Mouse (Mus musculus) frontal cortex, postnatal 14 days (tissue): ENCODE measurements around the gene Sh3pxd2b.
A peak's percentile ranks its signal among the peaks of the same experiment; 100 is the strongest.

Source experiments
- DNase-seq, 2 experiments: peaks; one replicate each; pipeline ENCODE4 v3.0.0; 2022; ENCODE audit warnings: low spot score in 2 of 2

Sh3pxd2b gene

DNA sequence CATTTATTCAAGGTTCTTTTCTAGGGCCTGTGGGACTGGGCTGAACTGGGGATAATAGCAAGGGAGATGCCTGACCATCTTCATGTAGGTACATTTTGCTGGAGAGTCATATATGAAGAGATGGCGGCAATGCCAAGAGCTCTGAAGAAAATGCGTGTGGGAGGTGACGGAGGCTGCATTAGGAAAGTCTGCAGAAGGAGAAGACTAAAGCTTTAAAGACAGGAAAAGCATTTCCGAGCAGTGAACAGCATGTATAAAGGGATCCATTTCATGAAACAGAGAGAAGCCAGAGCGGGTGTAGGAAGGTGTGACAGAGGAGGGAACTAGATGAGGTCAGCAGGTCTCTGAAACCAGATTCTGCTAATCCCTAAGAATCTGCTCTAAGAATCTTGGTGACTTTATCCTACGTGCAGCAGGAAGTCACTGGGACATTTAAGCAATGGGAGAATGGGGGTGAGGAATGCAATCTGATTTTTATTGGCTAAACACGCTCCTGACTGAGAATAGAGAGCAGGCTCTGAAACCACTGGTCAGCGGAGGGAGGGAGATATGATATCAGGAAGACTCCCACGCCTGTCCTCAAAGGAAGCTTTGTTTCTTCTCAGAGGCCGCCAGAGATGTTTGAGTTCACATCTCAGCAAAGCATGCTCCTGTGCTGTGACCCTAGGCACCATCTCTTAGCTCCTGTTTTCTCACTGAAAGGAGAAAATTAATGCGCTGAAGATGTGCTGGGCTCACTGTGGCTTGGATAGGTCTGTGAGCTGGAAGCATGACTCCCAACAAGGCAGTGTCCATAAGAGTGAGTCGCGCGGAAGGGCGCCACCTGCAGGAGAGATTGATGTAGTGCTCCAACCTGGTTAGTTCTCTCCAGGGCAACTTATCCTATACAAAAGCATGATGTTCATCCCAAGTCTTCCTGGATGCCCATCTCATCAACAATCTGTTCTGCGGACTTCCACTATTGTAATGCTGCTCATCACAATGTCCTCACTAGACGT, 6.8 kb upstream of the Sh3pxd2b start:
- DNase-seq = no peak

- no peak for DNase-seq
These were observed 4.8 kb upstream of the Sh3pxd2b start for GRCm38 (mm10) chr11:32342770-32343191.

DNA sequence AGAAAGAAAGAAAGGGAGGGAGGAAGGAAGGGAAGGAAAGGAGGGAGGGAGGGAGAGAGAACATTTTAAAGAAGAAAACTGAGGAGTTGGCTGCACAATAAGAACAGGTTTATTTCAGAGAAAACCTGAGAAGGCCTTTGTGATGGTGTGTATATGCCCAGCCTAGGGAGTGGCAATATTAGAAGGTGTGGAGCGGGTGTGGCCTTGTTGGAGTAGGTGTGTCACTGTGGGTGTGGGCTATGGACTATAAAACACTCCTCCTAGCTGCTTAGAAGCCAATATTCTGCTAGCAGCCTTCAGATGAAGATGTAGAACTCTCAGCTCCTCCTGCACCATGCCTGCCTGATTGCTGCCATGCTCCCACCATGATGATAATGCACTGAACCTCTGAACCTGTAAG, 4.3 kb upstream of the Sh3pxd2b start:
- DNase-seq = no peak

GRCm38 (mm10) chr11:32345504-32346297, 1.9 kb upstream of the Sh3pxd2b start:
- DNase-seq = no peak

- no peak for DNase-seq
These were observed 385 bp upstream of the Sh3pxd2b start for GRCm38 (mm10) chr11:32347264-32347606.

DNA sequence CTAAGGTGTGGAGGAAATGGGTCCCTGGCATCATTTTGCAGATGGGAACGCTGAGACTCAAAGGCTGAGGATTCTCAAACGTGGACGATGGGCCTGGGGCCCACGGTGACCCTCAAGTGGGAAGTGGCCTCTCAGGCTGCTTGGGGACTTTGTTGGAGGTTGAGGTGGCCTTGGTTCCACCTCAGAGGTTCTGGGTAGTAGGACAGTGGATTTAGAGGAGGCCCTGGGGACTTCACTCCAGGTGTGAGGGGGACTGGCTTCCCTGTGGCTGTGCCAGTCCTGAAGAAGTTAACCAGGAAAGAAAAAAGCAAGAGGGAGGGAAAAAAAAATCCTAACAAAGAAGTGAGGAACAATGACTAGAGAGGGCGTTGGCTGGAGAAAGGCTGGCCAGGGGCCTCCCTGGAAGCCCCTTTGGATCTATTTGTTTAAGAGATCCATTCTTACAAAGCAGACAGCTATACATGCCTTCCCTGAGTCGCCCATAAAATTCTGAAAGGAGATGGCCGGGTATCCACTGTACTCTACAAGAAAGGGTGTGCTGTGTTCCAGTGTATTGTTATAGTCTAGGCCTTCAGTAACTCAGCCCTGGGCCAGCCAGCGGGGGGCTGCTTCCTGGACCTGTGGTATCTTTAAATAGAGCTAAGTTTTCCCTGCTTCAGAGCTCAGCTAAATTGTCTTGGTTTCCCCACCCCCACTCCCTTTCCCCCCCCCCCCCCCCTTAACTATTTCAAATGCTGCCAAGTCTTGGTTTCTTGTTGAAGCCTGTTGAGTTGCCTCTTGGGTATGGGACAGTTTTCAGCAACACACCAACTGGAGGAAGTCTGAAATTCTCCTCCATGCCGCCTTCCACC, 1.0 kb downstream of the Sh3pxd2b start:
- DNase-seq = no peak

DNA sequence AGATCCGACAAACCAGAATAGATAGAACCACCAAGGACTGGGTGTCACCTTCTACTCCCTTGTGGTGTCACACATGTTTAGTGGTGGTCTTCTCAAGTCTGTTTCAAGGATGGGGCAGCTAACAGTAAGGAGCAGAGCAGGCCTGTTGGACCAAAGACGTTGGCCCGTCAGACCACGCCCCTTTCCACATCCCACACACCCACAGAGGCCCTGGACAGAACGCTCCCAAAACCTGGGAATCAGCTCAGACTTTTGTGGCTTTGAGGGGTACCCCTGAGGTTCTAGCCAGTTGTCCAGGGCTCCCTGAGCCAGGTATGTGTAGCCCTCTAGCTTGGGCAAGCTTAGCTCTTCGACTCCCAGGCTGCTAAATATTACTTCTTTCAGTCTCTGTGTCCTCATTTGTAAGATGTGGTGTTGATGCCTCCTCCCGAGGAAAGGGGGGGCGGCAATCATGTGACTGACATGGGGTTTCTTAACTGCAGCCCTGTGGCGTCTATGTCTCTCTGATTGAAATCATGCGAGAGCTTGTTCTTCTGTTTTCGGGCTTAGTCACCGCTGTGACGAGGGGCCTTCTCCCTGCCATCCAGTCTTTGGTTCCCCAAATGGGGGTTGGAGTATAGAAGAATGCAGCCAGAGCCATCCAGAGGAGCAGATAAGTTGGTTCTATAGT, 1.8 kb downstream of the Sh3pxd2b start:
- DNase-seq = no peak

DNA sequence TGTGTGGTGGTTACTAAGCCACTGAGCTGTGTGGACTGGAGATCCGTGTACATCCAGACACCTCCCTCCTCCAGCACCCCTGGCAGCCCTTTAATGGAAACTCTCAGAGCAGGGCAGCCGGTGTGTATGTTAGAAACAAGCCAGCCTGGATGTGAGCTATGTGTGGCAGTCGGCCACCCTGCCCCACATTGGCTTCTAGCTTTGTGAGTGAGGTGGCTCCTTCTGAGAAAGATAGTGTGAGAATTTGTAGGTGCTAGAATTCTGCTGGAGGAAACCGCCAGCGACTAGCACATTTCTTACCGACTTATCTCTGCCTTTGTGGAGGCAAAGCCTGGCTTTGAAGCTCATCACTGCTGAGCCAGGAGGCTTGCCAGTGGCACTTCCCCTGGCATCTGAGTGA, 5.3 kb downstream of the Sh3pxd2b start:
- DNase-seq = no peak

DNA sequence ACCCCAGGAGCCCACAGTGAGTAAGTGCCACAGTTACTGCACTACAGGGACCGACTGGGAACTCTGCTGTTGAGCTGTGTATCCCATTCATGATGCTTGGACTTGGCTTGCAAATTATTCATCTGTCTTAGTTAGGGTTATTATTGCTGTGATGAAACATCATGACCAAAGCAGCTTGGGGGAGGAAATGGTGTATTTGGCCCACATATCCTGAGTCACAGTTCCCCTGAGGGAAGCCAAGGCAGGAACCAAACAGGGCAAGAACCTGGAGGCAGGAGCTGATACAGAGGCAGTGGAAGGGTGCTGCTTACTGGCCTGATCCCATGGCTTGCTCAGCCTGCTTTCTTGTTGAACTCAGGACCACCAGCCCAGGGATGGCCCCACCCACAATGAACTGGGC, 7.8 kb downstream of the Sh3pxd2b start:
- DNase-seq = no peak

DNA sequence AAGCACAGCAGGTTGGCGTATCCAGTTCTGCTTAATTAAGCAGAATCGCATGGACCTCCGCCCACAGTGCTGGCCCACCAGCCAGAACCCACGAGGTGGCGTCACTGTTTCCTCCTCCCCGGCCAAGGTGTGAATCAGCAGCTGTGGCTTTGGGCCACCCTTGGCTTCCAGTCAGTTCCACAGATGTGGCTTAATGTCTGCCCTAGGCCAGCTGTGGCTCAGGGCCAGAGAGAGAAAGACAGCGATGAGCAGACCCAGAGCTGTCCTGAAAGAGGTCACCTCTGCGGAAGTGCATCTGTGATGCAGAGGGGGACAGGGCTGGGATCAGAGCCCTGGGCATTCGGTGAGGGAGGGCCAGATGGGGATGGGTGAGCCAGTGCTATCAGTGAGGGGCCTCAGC, 10.1 kb downstream of the Sh3pxd2b start:
- no peak for DNase-seq

DNA sequence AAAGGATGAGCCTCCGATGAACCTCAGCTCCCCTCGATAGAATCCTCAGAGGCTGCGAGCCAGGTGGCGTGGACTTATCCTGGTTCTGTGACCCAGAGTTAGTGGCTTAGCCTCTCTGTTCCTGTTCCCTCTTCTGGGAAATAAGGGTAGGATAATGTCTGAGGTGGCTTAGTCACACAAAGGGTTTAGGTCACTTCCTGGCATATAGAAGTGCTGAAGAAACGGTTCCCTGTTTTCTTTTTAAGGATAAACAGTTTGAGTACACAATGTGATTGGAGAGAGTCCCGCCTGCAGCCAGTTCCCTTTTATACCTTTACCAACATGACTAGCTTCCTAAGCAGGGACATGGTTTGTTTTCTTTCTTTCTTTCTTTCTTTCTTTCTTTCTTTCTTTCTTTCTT, 10.8 kb downstream of the Sh3pxd2b start:
- no peak for DNase-seq

- DNase-seq = no peak
These were observed 11.9 kb downstream of the Sh3pxd2b start for GRCm38 (mm10) chr11:32359566-32359965.

DNA sequence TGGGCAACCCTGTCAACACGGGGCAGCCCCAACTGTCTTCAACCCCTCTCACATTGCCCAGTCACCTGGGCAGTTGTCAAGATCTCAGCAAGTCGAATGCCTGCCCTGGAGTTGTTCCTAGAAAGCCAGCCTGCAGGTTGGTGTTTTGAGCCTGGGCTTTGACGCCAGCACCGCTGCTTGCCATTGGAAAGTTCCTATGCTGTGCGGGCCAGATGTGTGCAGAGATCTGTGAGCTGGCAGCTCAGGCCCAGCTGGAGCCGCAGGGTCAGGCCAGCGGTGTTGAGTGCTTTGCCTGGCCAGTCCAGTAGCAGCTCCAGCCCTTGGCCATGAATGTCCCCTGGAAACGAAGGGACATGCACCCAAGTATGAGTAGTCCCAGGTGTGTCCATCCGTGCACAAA, 14.2 kb downstream of the Sh3pxd2b start:
- no peak for DNase-seq

DNA sequence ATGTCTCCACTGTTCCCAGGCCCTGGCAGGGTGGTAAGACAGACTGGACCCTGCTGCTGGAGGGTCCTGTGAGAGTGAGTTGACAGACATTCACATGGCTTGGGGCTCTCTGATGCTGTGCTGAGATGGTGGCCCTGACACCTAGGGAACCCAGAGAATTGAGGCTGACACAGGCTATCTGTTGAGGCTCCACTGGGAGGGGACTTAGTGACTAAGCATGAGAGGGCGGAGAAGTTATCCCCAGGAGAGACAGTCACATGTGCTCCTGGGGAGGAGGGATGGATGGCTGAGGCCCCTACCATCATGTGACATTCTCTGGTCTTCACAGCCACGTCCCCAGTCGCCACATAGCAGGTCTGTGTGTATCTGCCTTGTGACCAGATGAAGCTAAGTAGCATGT, 15.6 kb downstream of the Sh3pxd2b start:
- no peak for DNase-seq

DNA sequence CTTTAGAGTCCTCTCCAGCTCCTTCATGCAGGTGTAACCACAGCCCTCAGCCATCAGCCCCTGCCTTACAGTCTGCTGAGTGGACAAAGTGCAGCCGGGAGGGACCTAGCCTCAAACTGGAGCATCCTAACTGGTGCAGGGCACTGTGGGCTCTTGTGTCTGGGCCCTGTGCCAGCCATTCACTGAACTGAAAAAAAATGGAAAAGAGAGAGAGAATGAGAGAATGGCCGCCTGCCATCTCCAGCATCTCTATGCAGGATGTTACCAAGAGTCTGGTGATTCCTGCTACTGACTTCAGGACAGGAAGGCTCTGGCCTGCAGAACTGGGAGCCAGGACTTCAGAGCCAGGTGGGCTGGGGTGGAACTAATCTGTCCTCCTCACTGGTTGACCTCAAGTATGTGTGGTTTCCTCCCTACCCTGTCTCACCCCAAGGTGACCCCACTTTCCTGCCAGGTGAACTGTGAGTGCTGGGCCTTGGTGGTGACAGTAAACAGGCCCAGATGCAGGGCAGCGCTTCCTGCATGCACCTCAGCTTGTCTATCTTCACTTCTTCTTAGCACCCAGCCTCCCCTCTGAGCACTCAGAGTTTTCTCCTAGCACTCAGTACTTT, 16.1 kb downstream of the Sh3pxd2b start:
- peak in 1 of 2 experiments; percentile 49 for DNase-seq

DNA sequence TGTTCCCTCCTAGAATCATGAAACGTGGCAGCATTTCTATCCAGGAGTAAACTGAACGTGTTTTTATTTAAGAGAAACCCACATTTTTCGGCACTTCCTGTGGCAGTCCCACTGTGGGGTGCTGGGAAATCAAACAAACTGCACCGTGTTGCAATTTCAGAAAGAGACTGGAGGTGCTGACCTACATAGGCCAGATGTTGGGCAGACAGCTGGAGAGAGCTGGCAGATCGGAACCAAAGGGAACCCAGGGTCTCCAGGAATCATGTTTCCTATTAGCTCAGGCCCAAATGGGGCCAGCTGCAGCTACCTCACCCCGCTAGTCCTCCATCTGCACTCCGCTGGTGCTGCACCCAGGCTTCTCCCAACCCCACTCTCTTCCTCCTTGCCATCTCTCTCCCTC, 16.8 kb downstream of the Sh3pxd2b start:
- DNase-seq = no peak

DNA sequence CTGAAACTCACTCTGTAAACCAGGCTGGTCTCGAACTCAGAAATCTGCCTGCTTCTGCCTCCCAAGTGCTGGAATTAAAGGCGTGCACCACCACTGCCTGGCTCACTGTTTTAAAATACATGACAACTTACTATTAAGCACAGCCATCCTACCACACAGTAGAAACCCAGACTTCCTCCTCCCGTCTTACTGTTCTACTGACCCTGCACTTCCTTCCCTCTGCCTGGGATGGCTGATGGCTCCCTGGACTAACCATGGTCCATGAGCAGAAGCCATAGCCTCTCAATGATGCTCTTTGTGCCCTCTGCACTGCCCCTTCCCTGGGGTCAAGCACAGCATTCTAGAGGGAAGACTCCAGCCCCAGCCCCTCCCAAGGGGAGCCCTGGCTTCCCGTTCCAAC, 17.9 kb downstream of the Sh3pxd2b start:
- DNase-seq = no peak

DNA sequence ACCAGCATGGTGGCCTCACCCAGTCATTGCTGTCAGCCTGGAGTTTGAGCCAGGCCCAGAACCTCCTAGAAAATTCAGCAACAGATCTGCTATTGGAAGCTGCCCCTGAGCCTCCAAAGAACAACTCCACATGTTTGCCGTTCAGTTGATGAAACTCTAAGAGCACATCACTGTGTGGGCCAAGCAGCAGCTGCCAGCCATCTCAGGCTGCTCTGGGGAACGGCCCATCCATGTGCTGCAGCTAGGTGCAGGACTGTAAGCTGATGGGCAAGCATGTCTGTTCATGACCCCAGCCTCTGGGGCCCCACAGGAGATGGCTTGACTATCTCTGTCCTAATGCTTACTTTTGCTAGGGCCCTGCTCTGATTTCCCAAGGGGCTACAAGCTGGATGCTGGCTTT, 19.4 kb downstream of the Sh3pxd2b start:
- no peak for DNase-seq

DNA sequence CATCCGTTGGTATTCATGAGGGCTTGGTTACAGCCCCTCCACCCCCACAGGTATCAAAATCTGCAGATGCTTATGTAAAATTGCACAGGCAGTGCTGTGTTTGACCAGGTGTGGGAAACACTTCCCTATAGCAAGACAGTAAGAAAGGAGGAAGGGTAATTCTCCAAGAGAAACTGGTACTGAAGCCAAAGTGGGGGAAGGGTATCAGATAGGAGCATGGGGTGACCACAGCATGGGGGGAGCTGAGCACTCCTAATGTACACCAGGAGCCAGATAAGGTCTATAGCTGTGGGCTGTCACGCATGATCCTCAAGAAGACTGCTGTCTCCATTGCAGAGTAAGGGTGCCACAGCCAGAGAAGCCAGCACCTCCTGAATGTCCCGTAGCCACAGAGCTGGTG, 21.4 kb downstream of the Sh3pxd2b start:
- DNase-seq = no peak

GRCm38 (mm10) chr11:32370881-32371280, 23.3 kb downstream of the Sh3pxd2b start:
- DNase-seq = no peak
